ENCODE assay signal across 10 mouse cellular contexts in the genomic region with DNA sequence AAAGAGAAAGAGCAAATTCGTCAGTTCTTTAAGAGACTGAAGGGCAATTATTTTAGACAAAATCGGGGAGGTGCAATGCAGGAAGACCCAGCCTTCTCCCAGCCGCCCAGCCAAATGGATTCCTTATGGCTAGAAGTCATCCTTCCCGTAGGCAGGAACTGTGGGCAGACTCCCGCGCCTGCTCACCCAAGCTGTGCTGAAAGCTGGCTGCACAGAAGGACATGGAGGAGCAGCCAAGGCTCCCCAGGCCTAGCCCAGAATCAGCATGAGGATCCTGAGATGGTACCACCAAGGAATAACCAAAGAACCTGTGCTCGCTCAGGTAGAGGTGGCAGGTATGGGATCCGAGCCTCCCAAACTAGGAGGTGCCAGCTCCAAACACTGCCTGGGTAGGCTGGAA. TPM values are rescaled to one million over a fixed set of nuclear protein-coding genes. Genes with fewer than 3 reads are reported as not detected.
DNase-seq lines count a peak whose midpoint lies in the region; ATAC-seq and TF ChIP-seq lines count a peak whose summit lies in the region.
"Had no signal": no experiment of that assay in that cellular context is flagged by ENCODE, and none has a peak within 500 bp of the region (broad histone marks: within the 10 kb centered on the region; RNA-seq: fewer than 3 reads in every experiment).

No protein-coding gene starts in this region.

- TF ChIP-seq CTCF in forebrain, postnatal 0 days (IDR thresholded peaks at IDR 0.05; ENCODE audit: low read depth) = no peak
- TF ChIP-seq CTCF in intestine, postnatal 0 days (IDR thresholded peaks at IDR 0.05; ENCODE audit: low read depth) = no peak

- H3K27ac ChIP-seq in forebrain, postnatal 0 days (ENCODE audit: low read depth, low read length) = no peak overlapping the region
- no peak overlapping the region for H3K27ac ChIP-seq in forebrain, embryonic 10.5 days
- H3K27ac ChIP-seq in midbrain, embryonic 14.5 days (replicated peaks; ENCODE audit: low read depth, low read length) = no peak overlapping the region
- no peak overlapping the region for H3K27ac ChIP-seq in midbrain, embryonic 13.5 days
- peak overlapping the region; percentile 84 for H3K27ac ChIP-seq in intestine, postnatal 0 days (ENCODE audit: low read depth, low read length)
- H3K27ac ChIP-seq: limb, embryonic 12.5 days; neural tube, embryonic 12.5 days had no signal

- peak overlapping the region; percentile 90 for H3K4me2 ChIP-seq in forebrain, postnatal 0 days (ENCODE audit: low read depth)
- H3K4me2 ChIP-seq in midbrain, embryonic 14.5 days (ENCODE audit: low read length) = peak overlapping the region; percentile 94
- H3K4me2 ChIP-seq in midbrain, embryonic 13.5 days (replicated peaks) = no peak overlapping the region
- peak overlapping the region; percentile 91 for H3K4me2 ChIP-seq in intestine, postnatal 0 days (replicated peaks; ENCODE audit: low read depth)

- H3K4me3 ChIP-seq in forebrain, postnatal 0 days (ENCODE audit: low read depth, low read length) = peak overlapping the region; percentile 60
- H3K4me3 ChIP-seq in forebrain, embryonic 10.5 days = no peak overlapping the region
- H3K4me3 ChIP-seq in midbrain, embryonic 14.5 days (replicated peaks; ENCODE audit: low read depth, low read length) = no peak overlapping the region
- H3K4me3 ChIP-seq in midbrain, embryonic 13.5 days (replicated peaks) = no peak overlapping the region; the same call in 1 of the 2 replicates
- H3K4me3 ChIP-seq in intestine, postnatal 0 days (ENCODE audit: low read depth, low read length) = peak overlapping the region; percentile 76
- H3K4me3 ChIP-seq: limb, embryonic 12.5 days; neural tube, embryonic 12.5 days had no signal

- H3K27me3 ChIP-seq in forebrain, postnatal 0 days (ENCODE audit: insufficient read depth, low read length) = peaks cover 17% of the 10 kb centered on the region; the same call in 1 of the 2 replicates
- H3K27me3 ChIP-seq in forebrain, embryonic 10.5 days (ENCODE audit: poor library complexity, severe bottlenecking) = peaks cover 82% of the 10 kb centered on the region
- peaks cover 32% of the 10 kb centered on the region; the same call in 1 of the 2 replicates for H3K27me3 ChIP-seq in midbrain, embryonic 14.5 days (ENCODE audit: control insufficient read depth, insufficient read depth, low read length)
- peaks cover 65% of the 10 kb centered on the region for H3K27me3 ChIP-seq in midbrain, embryonic 13.5 days
- peaks cover 2% of the 10 kb centered on the region; the same call in 1 of the 2 replicates for H3K27me3 ChIP-seq in intestine, postnatal 0 days (replicated peaks; ENCODE audit: control insufficient read depth, insufficient read depth, low read length)

- no peaks in the 10 kb centered on the region for H3K9me3 ChIP-seq in forebrain, postnatal 0 days (ENCODE audit: low read length)
- H3K9me3 ChIP-seq in forebrain, embryonic 10.5 days = no peaks in the 10 kb centered on the region
- no peaks in the 10 kb centered on the region for H3K9me3 ChIP-seq in midbrain, embryonic 14.5 days (ENCODE audit: control insufficient read depth, low read length)
- H3K9me3 ChIP-seq in midbrain, embryonic 13.5 days = no peaks in the 10 kb centered on the region
- H3K9me3 ChIP-seq in intestine, postnatal 0 days (ENCODE audit: control insufficient read depth) = no peaks in the 10 kb centered on the region
- H3K9me3 ChIP-seq: limb, embryonic 12.5 days; neural tube, embryonic 12.5 days had no signal

- ATAC-seq in forebrain, postnatal 0 days = peak; percentile 28; the same call in 1 of the 2 replicates
- no peak for ATAC-seq in midbrain, embryonic 14.5 days (ENCODE audit: low FRiP score, low TSS enrichment)
- ATAC-seq in midbrain, embryonic 13.5 days = no peak
- no peak for ATAC-seq in intestine, postnatal 0 days

- H3K9ac ChIP-seq in forebrain, postnatal 0 days = no peak overlapping the region
- no peak overlapping the region for H3K9ac ChIP-seq in midbrain, embryonic 14.5 days (replicated peaks; ENCODE audit: low read length)
- H3K9ac ChIP-seq in midbrain, embryonic 13.5 days (replicated peaks) = no peak overlapping the region
- H3K9ac ChIP-seq in intestine, postnatal 0 days (ENCODE audit: low read depth, low read length) = peak overlapping the region; percentile 79
- H3K9ac ChIP-seq: limb, embryonic 12.5 days; neural tube, embryonic 12.5 days had no signal

- H3K4me1 ChIP-seq in forebrain, postnatal 0 days (ENCODE audit: insufficient read depth) = 0 out of 2 replicates have a peak, but pooled peaks cover 5% of the 10 kb centered on the region
- peaks cover 29% of the 10 kb centered on the region for H3K4me1 ChIP-seq in forebrain, embryonic 10.5 days
- H3K4me1 ChIP-seq in midbrain, embryonic 14.5 days (ENCODE audit: control insufficient read depth, insufficient read depth, low read length) = 0 out of 2 replicates have a peak, but pooled peaks cover 10% of the 10 kb centered on the region
- H3K4me1 ChIP-seq in midbrain, embryonic 13.5 days (replicated peaks) = peaks cover 14% of the 10 kb centered on the region
- H3K4me1 ChIP-seq in intestine, postnatal 0 days (replicated peaks; ENCODE audit: control insufficient read depth, insufficient read depth, low read length) = no peaks in the 10 kb centered on the region; the same call in none of the 2 replicates

- no peaks in the 10 kb centered on the region for H3K36me3 ChIP-seq in forebrain, postnatal 0 days (ENCODE audit: insufficient read depth)
- H3K36me3 ChIP-seq in forebrain, embryonic 10.5 days (replicated peaks) = no peaks in the 10 kb centered on the region
- no peaks in the 10 kb centered on the region for H3K36me3 ChIP-seq in midbrain, embryonic 14.5 days (ENCODE audit: control insufficient read depth, insufficient read depth, low read length)
- H3K36me3 ChIP-seq in midbrain, embryonic 13.5 days = no peaks in the 10 kb centered on the region
- no peaks in the 10 kb centered on the region; the same call in 1 of the 2 replicates for H3K36me3 ChIP-seq in intestine, postnatal 0 days (ENCODE audit: control insufficient read depth, insufficient read depth)
- H3K36me3 ChIP-seq: limb, embryonic 12.5 days; neural tube, embryonic 12.5 days had no signal

- peak; percentile 43 for DNase-seq in forebrain, postnatal 0 days
- no peak for DNase-seq in forebrain, embryonic 10.5 days (ENCODE audit: extremely low spot score, low spot score)
- no peak for DNase-seq in midbrain, embryonic 14.5 days
- DNase-seq in right cerebral cortex, postnatal 10 days (ENCODE audit: low spot score in 2 of 2) = peak; percentile 65 to 72
- no peak for DNase-seq in adrenal gland, adult 2 months
- DNase-seq in T-cell, adult 2 months (ENCODE audit: low spot score) = no peak

- WGBS in forebrain, postnatal 0 days = 54% methylated on average over 8 of the region's 8 CpGs
- WGBS in forebrain, embryonic 10.5 days = 69% methylated on average over 8 of the region's 8 CpGs
- 77% methylated on average over 8 of the region's 8 CpGs for WGBS in midbrain, embryonic 14.5 days
- WGBS in midbrain, embryonic 13.5 days = 70% methylated on average over 8 of the region's 8 CpGs
- 61% methylated on average over 8 of the region's 8 CpGs for WGBS in intestine, postnatal 0 days

RNA-seq across cellular contexts. Expression of gene Faah, which starts 1.7 kb away (rescaled TPM):
- 28.8 and 42.7 TPM in 2 replicates for total RNA-seq in forebrain, postnatal 0 days (2014; rRNA removed)
- 22.0 and 25.4 TPM in 2 replicates for polyA plus RNA-seq in forebrain, postnatal 0 days (2015; fragmentation: Nextera tagmentation; extraction: Ambion mirVana)
- polyA plus RNA-seq in forebrain, embryonic 10.5 days (2016; fragmentation: Nextera tagmentation; extraction: Ambion mirVana) = 1.9 and 2.3 TPM in 2 replicates
- 15.5 and 17.5 TPM in 2 replicates for polyA plus RNA-seq in midbrain, embryonic 14.5 days (2014; fragmentation: Nextera tagmentation; extraction: Ambion mirVana)
- polyA plus RNA-seq in midbrain, embryonic 13.5 days (2015; fragmentation: Nextera tagmentation; extraction: Ambion mirVana) = 9.5 and 11.3 TPM in 2 replicates
- polyA plus RNA-seq in intestine, postnatal 0 days (2015; fragmentation: Nextera tagmentation; extraction: Ambion mirVana) = 105 and 125 TPM in 2 replicates
- total RNA-seq in adrenal gland, adult 2 months (2021) = 1 to 10 TPM; 3.7 to 4.8 TPM
- polyA plus RNA-seq in adrenal gland, adult 2 months (2012; rRNA removed) = 4.7 and 8.0 TPM in 2 replicates

RNA-seq across cellular contexts. Expression of gene Nsun4, which starts 37.7 kb away (rescaled TPM):
- total RNA-seq in forebrain, postnatal 0 days (2014; rRNA removed) = 9.9 and 10.6 TPM in 2 replicates
- 6.8 and 8.2 TPM in 2 replicates for polyA plus RNA-seq in forebrain, postnatal 0 days (2015; fragmentation: Nextera tagmentation; extraction: Ambion mirVana)
- polyA plus RNA-seq in forebrain, embryonic 10.5 days (2016; fragmentation: Nextera tagmentation; extraction: Ambion mirVana) = 17.3 and 18.0 TPM in 2 replicates
- 11.5 and 13.6 TPM in 2 replicates for polyA plus RNA-seq in midbrain, embryonic 14.5 days (2014; fragmentation: Nextera tagmentation; extraction: Ambion mirVana)
- polyA plus RNA-seq in midbrain, embryonic 13.5 days (2015; fragmentation: Nextera tagmentation; extraction: Ambion mirVana) = 17.5 and 17.9 TPM in 2 replicates
- polyA plus RNA-seq in intestine, postnatal 0 days (2015; fragmentation: Nextera tagmentation; extraction: Ambion mirVana) = 34.5 and 37.5 TPM in 2 replicates
- 10 to 100 TPM; 24.4 to 32.7 TPM for total RNA-seq in adrenal gland, adult 2 months (2021)
- 7.7 and 10.3 TPM in 2 replicates for polyA plus RNA-seq in adrenal gland, adult 2 months (2012; rRNA removed)

RNA-seq across cellular contexts. Expression of gene Uqcrh, which starts 58.9 kb away (rescaled TPM):
- total RNA-seq in forebrain, postnatal 0 days (2014; rRNA removed) = 271 and 387 TPM in 2 replicates
- polyA plus RNA-seq in forebrain, postnatal 0 days (2015; fragmentation: Nextera tagmentation; extraction: Ambion mirVana) = 414 and 534 TPM in 2 replicates
- 440 and 449 TPM in 2 replicates for polyA plus RNA-seq in forebrain, embryonic 10.5 days (2016; fragmentation: Nextera tagmentation; extraction: Ambion mirVana)
- 405 and 483 TPM in 2 replicates for polyA plus RNA-seq in midbrain, embryonic 14.5 days (2014; fragmentation: Nextera tagmentation; extraction: Ambion mirVana)
- polyA plus RNA-seq in midbrain, embryonic 13.5 days (2015; fragmentation: Nextera tagmentation; extraction: Ambion mirVana) = 434 and 439 TPM in 2 replicates
- polyA plus RNA-seq in intestine, postnatal 0 days (2015; fragmentation: Nextera tagmentation; extraction: Ambion mirVana) = 1,002 and 1,003 TPM in 2 replicates
- 100 to 1,000 TPM; 439 to 769 TPM for total RNA-seq in adrenal gland, adult 2 months (2021)
- 33.6 and 37.9 TPM in 2 replicates for polyA plus RNA-seq in adrenal gland, adult 2 months (2012; rRNA removed)

RNA-seq across cellular contexts. Expression of gene Lrrc41, which starts 59.1 kb away (rescaled TPM):
- 95.4 and 98.4 TPM in 2 replicates for total RNA-seq in forebrain, postnatal 0 days (2014; rRNA removed)
- polyA plus RNA-seq in forebrain, postnatal 0 days (2015; fragmentation: Nextera tagmentation; extraction: Ambion mirVana) = 67.5 and 70.2 TPM in 2 replicates
- 61.8 and 68.1 TPM in 2 replicates for polyA plus RNA-seq in forebrain, embryonic 10.5 days (2016; fragmentation: Nextera tagmentation; extraction: Ambion mirVana)
- polyA plus RNA-seq in midbrain, embryonic 14.5 days (2014; fragmentation: Nextera tagmentation; extraction: Ambion mirVana) = 72.6 and 75.2 TPM in 2 replicates
- 62.1 and 67.1 TPM in 2 replicates for polyA plus RNA-seq in midbrain, embryonic 13.5 days (2015; fragmentation: Nextera tagmentation; extraction: Ambion mirVana)
- polyA plus RNA-seq in intestine, postnatal 0 days (2015; fragmentation: Nextera tagmentation; extraction: Ambion mirVana) = 49.2 and 52.0 TPM in 2 replicates
- total RNA-seq in adrenal gland, adult 2 months (2021) = 10 to 100 TPM; 63.3 to 71.4 TPM
- 119 and 160 TPM in 2 replicates for polyA plus RNA-seq in adrenal gland, adult 2 months (2012; rRNA removed)

Comparison
In these comparisons a context has a peak if more than half of its experiments do, and no peak if none do; other contexts are left out.
1. DNase-seq: peak in forebrain, postnatal 0 days (single experiment) and right cerebral cortex, postnatal 10 days (2 of 2); none in forebrain, embryonic 10.5 days (single experiment), midbrain, embryonic 14.5 days (single experiment), adrenal gland, adult 2 months (single experiment) and T-cell, adult 2 months (single experiment).
2. H3K4me3 ChIP-seq: peak in forebrain, postnatal 0 days (single experiment) and intestine, postnatal 0 days (single experiment); none in forebrain, embryonic 10.5 days (single experiment), midbrain, embryonic 14.5 days (single experiment) and midbrain, embryonic 13.5 days (single experiment).
3. RNA of gene Uqcrh, which starts 58.9 kb away (polyA plus RNA-seq): 1,002 to 1,003 TPM in intestine, postnatal 0 days, 440 to 449 TPM in forebrain, embryonic 10.5 days, 434 to 439 TPM in midbrain, embryonic 13.5 days, 414 to 534 TPM in forebrain, postnatal 0 days and 405 to 483 TPM in midbrain, embryonic 14.5 days; 33.6 to 37.9 TPM in adrenal gland, adult 2 months; every median in the first group is over 10 times any median in the second.